Mouse (Mus musculus) adrenal gland (tissue): Measurements from ENCODE around the gene Fbf1.
"Not testable (repeated sequence)": the region's sequence is repeated elsewhere in the genome, so short reads cannot be mapped to it uniquely, and the experiment has no call there.

Experiments
- intact Hi-C: fragments of 180-260 bp; cut with DNase I; formaldehyde crosslinking; loops from one replicate; pipeline ENCODE4 v1.15.1; 2025

Fbf1 gene

DNA sequence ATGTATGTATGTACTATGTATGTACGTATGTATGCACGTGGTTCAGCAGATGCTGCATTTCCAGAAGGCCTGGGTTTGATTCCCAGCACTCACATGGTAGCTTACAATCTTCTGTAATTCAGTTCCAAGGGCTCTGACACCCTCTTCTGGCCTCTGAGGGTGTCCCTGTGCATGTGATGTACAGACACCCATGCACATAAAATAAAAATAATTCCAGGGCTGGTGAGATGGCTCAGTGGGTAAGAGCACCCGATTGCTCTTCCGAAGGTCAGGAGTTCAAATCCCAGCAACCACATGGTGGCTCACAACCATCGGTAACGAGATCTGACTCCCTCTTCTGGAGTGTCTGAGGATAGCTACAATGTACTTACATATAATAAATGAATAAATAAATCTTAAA is 75.0 kb downstream of the Fbf1 start:
- intact Hi-C loops, result not testable (repeated sequence)
